Mouse (Mus musculus) small intestine, adult 2 months (tissue): ENCODE measurements around the gene Odf3.

Experiments
- CTCF ChIP-seq: fragments of 200-500 bp; IDR thresholded peaks from 2 replicates; pipeline ENCODE4 v1.5.1; 2012; ENCODE audit warnings: low read depth, mild to moderate bottlenecking, control low read depth, inconsistent platforms, low read length, moderate library complexity, mixed read lengths; ENCODE audit not compliant: insufficient replicate concordance, insufficient read length; ENCODE audit errors: extremely low read depth
- POLR2A ChIP-seq: fragments of 200-500 bp; IDR thresholded peaks from 2 replicates; pipeline ENCODE4 v1.6.1; 2012; ENCODE audit warnings: low read depth, mild to moderate bottlenecking, control low read depth, inconsistent platforms, low read length, moderate library complexity

DNA sequence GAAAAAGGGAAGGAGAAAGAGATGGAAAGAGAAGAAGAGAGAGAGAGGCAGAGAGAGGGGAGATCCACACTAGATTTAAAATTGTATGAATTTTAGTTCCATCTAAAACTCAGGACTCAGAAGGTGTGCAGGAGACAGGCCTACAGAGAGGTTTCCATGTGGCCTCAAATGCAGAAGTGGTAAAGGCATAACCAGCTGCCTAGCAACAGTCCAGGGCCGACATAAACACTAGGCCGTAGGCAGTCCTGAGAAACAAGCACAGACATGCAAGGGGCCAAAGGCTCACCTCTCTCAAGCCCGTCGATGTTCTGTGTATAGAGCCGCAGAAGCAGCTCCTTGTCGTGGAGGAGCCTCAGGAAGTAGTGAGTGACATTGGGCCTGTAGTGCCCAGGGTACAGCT is 29.8 kb downstream of the Odf3 start:
- TF ChIP-seq CTCF (no peak), POLR2A (no peak)
